Mouse (Mus musculus): ENCODE measurements at regions not wholly inside any gene's neighbourhood (a gene's known extent, or its start where the extent isn't known, plus 50 kb on each side); places are given as distances from the start of the nearest gene placed in this dataset.

DNA sequence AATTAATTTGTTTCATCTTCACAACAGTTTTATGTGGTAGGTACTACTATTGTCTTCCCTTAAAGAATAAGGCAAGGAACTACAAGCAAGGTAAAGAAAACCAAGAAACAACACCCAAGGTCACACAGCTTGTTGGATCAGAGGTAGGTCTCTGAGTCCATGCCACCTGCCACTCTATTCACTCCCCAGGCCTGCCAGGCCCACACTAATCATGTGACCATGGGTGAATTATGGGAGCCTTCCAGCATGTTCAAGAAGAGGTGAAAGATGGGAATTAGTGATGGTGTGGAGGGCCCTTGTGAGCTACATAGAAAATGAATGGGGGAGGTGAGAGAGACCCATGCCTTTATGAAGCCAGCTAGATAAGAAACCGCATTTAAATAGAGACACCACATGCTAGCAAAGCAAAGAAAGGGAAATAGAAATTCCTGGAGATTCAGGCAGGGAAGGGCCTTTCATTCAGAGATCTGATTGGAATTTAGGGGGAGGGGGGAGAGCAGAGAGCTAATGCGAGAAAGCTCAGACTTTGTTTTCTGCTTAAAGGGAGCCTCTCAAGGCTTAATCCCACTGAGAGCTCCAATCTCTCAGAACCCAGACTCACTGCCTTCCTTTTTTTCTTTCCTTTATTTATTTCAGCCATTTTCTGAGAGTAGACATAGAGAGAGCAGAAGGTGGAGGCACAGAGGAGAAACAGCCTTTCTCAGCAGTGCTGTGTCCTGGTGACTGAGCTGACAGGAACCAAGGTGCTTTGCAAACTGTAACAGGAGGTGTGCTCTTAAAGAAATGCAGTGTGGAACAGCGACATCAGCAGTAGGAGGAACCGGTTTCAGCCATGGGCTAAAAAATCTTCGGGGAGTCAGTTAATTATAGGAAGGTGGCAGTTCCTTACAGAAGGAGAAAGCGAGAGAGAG is 160.0 kb downstream of the Spata19 start:
- peak; percentile 41 for DNase-seq (ENCODE audit: low spot score)

DNA sequence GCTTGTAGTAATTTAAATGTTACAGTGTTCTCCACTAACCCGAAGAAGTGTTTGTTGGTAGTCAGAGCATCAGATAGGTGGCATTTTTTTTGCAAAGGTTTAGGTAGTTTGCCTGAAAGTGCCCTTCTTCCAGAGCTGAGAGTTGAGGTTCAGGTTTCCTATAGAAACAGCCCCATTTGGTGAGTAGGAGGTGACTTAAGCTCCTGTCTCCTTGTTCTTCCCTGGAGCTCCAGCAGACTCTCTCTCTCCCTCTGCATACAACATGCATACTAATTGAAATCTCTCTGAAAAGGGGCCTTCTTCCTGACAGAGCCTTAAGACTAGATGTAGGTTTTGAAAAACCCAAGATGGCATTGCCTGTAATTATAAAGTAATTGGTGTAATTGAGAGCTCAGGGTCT is 161.3 kb downstream of the Spata19 start:
- no peak for DNase-seq (ENCODE audit: low spot score)

DNA sequence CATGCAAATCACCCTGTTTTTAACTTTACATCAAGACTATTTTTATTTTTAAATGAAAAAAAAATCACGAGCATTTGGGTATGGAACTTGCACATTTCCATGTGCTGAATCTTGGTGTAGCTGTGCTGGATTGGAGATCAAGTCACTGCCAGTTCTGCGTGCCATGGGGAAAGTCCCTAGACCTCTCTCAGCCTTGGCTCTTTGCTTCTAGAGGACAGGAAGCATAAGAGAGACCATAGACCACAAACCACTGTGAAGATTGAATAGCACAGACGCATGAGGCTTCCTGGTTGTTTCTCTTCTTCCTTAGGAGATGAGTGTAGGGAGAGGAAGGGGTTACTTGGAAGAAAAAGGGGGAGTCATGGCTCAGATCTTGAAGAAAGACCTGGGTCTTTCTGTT is 161.7 kb downstream of the Spata19 start:
- no peak for DNase-seq (ENCODE audit: low spot score)

DNA sequence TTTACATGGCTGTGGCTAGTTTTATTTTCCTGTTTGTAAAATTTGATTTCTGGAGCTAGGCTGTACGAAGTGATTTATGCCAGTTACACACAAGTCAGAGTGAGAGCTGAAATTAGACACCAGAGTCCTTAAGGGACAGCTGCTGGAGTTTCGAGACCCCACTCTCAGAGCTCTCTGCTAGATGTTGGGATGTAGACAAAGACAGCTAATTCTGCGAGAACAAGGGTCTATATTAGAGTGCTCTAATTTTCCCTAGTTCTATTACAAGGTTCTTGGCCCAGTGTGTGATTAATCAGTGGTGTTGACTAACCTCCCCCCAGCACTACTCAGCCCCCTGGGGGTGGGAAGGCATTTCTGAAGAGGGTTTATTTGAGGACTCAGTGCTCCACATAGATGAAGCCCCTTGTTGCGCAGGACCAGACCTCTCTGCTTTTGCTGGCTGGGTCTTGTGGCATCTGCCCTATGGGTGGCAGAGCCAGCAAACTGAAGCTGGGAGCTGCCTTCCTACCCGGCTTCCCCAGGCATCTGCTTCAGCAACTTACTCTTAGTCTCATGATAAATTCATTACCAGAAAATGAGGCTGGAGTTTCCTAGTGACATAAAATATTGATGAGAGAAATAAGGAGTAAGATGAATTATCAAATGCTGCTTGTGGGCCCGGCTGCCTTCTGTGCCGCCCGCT is 171.9 kb downstream of the Spata19 start:
- no peak for DNase-seq (ENCODE audit: low spot score)

DNA sequence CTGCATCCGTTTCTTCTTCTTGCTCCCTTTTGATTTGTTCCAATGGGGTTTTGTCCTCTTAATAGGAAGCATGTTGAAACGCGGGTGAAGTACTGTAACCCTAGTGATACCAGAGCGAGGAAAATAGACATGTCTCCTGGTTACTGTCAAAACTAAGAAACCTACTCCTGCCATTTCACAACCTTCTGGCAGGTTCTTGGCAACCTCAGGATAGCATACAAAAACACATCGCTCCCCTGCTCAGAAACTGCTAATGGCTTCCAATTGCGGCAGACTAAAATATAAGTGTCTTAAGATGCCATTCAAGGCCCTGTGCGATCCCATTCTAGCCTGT is 172.4 kb downstream of the Spata19 start:
- DNase-seq (ENCODE audit: low spot score) = no peak

DNA sequence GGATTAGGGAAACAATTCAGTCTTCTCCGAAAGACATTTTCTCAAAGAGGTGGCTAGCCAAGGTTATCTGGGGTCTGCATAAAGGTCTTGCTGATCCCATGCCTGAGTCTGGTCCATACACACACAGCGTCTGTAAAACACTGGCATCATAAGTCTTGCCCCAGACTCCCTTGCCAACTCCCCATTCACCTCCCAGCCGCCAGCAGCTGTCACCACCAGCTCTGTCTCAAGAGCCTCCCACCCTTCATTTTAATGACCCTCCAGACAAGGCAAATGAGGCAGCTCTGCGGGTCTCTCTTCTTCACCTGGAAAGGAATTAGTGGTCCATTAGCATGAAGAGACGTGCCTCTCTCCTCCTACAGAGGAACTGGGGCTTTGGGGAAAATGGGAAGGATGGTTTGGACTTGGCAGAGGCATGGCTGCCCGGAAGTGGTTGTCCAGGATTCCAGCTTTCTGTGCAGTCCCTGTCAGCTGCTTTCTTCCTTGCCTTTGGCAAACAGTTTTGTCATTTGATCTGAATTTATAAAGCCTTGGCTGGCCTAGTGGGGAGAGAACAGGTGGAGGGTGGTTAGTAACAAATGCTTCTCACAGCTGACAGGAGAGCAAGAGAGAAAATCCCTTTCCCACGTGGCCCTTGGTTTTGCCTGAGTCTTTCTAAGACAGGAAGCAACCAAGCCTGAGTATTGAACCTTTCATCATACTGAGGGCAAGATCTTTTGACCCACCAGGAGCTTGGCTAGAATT is 173.3 kb upstream of the Opcml start:
- no peak for DNase-seq (ENCODE audit: low spot score)

DNA sequence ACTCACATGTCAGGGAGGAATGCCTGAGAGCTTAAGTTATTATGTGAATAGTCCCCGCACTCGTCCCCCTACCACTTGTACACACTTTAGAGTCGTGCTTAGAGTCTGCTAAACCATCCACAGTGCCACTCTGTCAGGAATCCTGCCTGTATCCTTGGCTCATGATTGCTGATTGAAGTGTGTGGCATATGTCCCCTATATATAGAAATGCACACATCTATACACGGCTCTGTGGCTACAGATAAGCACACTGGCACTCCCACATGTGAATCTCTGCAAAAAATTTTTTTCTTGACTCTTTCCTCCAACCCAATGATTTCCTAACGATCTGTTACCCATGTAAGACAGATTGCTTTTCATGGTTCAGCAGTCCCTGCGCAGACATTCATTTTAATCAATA is 155.7 kb upstream of the Opcml start:
- no peak for DNase-seq (ENCODE audit: low spot score)

DNA sequence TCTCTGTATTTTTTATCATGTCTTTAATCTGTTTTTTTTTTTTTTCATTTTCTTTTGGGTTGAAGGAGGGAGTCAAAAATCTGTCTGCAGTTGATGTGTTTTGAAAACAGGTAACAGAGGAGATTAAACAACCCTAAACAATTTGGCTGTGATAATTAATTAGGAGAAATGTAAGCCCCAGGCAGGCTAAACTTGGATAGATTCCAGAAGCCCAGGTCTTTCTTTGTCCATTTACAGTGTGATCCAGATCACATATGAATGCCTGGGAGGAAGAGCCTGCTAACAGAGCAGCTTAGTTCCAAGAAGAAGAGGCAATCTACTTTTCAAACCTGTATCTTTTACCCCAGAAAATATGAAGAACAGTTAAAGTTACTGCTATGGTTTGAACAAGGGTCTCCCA is 150.0 kb upstream of the Opcml start:
- DNase-seq (ENCODE audit: low spot score) = no peak

DNA sequence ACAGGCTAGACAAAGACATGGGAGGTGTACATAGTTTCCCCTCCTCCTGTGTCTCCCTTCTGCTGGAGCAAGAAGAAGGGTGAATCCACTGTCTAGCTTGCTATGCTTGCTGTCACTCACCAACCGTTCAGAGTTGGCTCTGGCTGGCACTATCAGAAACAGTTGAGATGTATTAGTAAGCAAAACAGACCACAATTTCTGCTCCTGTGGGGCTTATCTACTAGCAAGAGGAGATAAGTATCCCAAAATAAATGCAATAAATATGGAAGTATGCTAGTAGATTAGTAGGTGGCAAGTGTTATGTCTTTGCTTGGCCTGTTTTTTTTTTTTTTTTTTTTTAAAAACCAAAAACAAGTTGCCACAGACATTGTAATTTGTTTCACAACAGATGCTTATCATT is 147.3 kb upstream of the Opcml start:
- no peak for DNase-seq (ENCODE audit: low spot score)

DNA sequence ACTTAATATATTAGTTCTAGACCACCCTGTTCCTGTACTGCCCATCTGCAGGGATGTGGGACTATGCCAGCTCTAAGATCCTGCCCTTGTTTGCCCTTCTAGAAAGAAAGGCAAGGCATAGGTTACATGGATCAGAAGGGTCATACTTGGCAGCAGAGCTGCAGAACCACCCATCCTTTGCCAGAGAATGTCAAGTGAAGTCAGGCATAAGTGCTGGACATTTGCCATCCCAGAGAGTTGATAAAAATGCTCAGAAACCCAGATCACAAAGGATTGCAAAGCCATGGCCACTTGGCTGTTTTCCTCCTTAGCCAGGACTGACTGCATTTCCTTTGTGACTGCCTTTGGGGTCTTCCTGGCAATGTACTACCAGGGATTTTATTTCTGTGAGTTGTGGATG is 146.7 kb upstream of the Opcml start:
- no peak for DNase-seq (ENCODE audit: low spot score)

DNA sequence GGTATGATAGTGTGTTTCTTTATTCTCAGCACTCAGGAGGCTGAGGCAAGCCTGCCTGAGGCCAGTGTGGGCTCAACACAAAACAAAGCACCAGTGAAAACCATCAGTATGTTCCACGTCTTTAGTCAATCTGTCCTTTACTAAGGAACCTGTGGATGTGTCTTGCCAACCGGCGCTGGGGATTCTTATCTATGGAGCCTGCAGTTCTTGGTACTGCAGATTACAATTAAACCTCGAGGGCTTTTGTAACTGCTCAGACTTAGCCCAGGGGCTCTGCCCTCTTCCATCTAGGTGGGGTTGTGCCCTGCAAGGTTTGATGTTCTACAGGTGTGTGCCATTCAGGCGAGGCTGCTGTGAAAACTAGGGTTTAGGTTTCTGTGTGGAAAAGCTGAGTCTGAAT is 145.1 kb upstream of the Opcml start:
- no peak for DNase-seq (ENCODE audit: low spot score)

DNA sequence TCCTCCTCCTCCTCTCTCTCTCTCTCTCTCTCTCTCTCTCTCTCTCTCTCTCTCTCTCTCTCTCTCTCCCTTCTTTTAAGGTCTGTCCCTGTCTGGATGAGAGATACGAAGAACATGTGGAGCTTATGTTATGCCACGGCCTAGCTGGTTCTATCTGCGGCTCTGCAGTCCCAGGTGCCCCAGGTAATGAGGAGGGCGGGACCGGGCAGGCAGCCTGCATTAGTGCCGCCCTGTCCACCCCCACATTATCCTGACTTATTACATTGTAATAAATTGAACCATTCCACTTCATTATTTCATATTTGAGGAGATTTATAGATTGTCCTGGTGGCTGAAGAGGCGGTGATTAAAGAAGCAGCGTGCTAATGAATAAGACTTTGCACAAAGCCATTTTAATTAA is 144.5 kb upstream of the Opcml start:
- no peak for DNase-seq (ENCODE audit: low spot score)

DNA sequence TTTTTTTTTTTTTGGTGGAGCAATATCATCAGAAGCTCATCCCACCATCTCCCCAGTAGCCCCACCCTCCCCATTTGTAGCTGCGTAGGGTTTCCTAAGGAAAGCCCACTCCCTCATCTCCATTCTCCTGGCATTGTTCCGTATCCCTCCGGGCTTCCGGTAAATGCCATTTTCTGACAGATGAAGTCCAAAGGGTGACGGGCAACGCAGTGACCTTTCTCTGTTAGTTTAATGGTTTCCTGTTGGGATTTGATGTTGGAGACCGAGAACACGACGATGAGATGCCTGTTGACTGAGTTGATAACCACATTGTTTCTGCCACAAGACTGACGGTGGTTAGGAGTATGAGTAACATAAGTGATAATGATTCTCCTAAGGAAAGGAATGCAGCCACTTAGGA is 143.6 kb upstream of the Opcml start:
- DNase-seq (ENCODE audit: low spot score) = no peak

DNA sequence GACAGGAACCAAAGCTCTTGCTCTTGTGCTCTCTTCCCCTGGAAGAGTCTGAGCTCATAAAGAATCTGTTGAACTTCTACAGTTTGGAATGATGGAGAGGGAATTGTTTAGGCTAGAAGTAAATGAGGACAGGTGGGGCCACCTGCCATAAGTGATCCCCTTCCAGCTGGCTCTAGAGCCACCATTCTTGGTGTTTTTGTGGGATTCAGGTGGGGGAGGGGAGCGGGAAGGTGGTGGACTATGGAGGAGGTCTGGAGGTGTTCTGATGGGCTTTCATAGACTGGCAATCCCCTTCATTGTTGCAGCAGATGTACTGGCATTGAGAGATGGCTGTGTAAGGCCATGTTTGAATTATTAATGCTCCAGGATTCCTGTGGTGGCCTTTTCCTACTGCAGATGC is 132.6 kb upstream of the Opcml start:
- no peak for DNase-seq (ENCODE audit: low spot score)

DNA sequence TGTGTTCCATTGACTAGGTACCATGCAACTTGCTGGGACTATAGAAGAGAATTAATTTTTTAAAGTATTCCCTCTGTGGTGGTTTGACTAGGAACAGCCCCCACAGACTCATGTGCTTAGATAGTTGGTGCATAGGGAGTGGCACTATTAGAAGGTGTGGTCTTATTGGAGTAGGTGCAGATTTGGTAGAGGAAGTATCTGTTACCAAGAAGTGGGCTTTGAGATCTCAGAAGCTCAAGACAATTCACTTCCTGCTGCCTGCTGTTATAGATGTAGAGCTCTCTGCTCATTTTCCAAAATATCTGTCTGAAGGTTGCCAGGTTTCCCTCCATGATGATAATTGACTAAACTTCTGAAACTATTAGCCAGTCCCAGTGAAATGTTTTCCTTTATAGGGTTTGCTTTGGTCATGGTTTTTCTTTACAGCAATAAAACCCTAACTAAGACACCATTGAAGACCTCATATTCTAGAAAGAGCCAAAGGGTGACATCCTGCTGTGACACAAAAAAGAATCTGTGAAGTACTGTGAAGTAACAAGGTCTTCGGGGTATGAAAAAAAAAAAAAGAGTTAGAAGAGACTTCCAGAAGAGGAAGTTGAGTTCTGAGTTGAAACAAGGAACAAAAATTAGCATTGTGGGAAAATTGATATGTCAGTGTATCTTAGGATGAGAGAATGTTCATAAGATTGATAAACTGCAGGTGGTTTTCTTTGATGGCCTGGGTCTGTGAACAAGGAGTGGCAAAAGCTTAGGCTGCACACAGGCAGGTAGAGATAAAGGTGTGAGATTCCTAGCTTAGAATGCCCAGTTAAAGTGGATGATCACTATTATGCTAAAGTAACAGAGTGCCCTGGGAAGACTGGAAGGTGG is 128.9 kb upstream of the Opcml start:
- DNase-seq (ENCODE audit: low spot score) = no peak

DNA sequence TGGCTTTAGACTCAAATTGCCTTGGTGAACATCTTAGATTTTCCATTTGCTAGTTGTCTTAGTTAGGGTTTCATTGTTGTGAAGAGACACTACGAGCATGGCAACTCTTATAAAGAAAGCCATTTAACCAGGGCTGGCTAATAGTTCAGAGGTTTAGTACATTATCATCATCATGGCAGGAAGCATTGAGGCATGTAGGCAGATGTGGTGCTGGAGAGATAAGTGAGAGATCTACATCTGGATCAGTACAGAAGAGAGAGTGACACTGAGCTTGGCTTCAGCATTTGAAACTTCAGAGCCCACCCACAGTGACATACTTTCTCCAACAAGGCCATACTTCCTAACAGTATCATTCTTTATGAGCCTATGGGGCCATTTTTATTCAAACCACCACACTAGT is 127.3 kb upstream of the Opcml start:
- DNase-seq (ENCODE audit: low spot score) = no peak

DNA sequence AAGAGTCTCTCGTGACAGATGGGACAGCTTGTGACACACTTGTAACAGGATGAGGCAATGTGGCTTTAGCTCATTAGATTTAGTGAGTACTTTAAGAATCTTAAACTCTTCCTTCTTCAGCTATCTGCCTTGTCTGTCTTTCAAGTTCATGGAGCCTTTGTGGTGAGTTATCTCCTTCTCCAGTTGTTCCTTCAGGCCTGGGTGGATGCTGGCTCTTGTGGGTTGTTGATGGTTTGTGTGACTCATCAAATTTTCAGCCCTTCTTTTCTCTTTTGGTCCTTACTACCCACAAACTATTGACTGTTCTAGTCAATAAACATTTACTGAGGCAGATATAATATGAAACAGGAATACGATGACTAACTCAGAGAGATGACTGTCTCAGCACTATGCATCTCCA is 124.9 kb upstream of the Opcml start:
- DNase-seq (ENCODE audit: low spot score) = no peak

DNA sequence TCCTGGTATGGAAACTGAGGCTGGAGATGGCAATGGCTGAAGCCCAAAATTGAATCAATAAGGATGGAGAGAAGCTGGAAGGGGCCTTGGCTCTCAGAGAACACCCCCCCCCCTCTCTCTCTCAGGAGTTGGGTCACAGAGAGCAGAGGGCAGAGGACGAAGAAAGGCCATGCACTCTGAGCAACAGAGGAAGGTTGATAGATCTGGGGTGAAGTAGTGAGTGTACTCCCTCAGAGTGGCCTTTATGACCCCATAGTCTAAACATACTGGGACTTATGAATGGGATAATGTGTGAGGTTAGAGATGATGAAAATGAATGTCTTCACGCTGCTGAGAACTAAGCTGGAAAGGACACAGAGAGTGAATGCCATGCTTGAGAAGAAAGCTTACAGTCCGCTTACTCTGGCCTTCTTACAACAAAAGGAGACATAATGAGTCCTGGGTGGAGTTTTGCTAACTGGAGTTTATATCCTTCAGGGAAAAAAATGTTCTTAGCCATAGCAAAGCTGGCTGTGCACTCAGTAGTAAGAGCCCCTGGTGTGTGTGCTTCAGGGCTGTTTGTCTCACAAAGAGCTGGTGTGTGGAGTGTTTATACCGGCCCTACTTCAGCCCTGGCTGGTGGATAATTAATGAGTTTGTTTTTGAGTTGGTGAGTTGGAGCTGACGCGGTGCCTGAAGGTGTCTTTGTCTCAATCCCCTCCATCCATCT is 120.4 kb upstream of the Opcml start:
- peak; percentile 50 for DNase-seq (ENCODE audit: low spot score)

DNA sequence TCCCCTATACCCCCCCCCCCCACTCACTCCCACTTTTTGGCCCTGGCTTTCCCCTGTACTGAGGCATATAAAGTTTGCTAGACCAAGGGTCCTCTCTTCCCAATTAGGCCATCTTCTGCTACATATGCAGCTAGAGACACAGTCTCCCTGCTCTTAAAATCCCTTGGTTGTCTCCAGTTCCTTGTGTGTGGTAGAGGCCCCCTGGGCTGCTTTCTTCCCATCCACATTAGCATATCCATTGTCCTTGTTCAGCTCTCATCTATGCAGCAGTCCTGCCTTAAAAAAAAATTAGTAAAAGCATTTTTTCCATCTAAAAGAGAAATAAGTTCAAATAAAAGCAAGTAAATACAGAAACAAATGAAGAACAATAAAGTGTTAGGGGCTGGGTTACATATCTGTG is 105.2 kb upstream of the Opcml start:
- peak; percentile 7 for DNase-seq (ENCODE audit: low spot score)

DNA sequence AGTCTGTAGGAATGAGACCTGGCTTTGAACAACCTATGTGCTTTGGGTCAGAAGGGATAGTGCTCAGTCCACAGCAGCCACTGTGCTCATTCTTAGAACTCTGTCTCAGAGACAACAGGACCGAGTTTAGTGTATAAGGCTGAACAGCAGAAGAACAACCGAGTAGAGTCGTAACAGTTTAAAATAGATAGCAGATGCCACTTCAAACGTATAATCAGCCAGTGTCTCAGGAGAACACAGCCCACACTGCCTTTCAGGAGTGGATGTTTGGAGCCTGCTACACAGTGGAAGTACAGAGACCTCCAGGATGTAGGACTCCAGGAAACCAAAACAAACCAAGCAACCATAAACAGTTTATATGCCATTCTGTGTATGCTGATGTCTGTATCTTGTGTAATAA is 99.0 kb upstream of the Opcml start:
- no peak for DNase-seq (ENCODE audit: low spot score)

DNA sequence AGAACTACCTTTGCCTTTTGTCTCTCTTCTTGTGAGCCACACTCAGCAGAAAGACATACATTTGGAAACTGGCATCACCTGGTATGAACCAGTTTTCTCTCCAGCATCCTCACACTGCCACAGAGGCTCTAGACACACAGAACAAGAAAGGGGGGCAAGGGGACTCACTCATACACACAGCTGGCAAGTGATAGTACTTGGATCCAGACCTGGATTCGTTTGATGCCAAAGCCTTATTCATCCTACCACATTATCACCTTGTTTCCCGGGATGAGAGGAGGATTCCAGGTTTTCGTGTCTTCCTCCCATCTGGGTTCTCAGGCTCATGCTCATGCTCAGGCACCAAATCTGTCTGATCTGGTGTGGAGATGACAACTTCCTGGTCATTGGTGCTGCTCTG is 97.8 kb upstream of the Opcml start:
- no peak for DNase-seq (ENCODE audit: low spot score)
